Mouse (Mus musculus): ENCODE results near the gene Gif.

DNA sequence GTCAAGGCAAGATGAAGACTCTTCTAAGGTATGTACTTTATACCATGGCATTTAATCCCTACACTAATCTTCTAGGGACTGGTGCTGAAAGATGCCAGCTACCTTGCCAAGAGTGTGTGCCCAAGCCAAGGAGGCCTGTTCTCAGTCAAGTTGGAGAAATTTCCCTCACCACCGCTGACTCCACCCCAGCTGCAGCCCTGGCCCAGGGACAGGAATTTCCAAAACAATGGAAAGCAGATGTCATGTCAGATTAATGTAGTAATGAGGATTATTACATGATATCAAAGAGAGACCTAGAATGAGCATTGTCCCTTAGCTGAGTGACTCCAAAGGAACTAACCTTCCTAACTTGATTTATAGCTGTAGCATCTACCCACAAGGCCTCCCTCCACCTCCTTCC is 63.5 kb downstream of the Gif start:
- TF ChIP-seq CTCF (IDR thresholded peaks at IDR 0.05; ENCODE audit: low read depth, low read length) (no peak), POLR2A (IDR thresholded peaks at IDR 0.05; ENCODE audit: extremely low read depth, insufficient read depth, low read length) (no peak)

All from liver, adult 2 months (tissue).